Mouse (Mus musculus) brain, embryonic 14.5 days (tissue): ENCODE data around the gene Ksr2.

Source experiments
- CTCF ChIP-seq: fragments of 200-500 bp; IDR thresholded peaks from 2 replicates; pipeline ENCODE4 v1.5.1; 2012; ENCODE audit warnings: inconsistent platforms, mild to moderate bottlenecking, moderate library complexity, borderline replicate concordance; ENCODE audit not compliant: insufficient read depth, insufficient read length; ENCODE audit errors: extremely low read depth
- POLR2A ChIP-seq: fragments of 200-500 bp; IDR thresholded peaks from 2 replicates; pipeline ENCODE4 v1.6.1; 2012; ENCODE audit warnings: mild to moderate bottlenecking, inconsistent platforms, borderline replicate concordance; ENCODE audit not compliant: poor library complexity, insufficient read depth, insufficient read length, severe bottlenecking; ENCODE audit errors: extremely low read depth

- TF ChIP-seq CTCF = peak; percentile 24; the same call in 1 of the 2 replicates
- no peak for TF ChIP-seq POLR2A
These were observed 138.3 kb downstream of the Ksr2 start for GRCm38 (mm10) chr5:117552096-117552495.
